Mouse (Mus musculus) MEL (cell line): ENCODE data around the gene Itgb2. TPM values are rescaled to one million over a fixed set of nuclear protein-coding genes. Genes with fewer than 3 reads are reported as not detected.
A peak's percentile ranks its signal among the peaks of the same experiment; 100 is the strongest.

Experiments used
- DNase-seq: peaks from one replicate; pipeline ENCODE4 v3.0.0; 2011; ENCODE audit warnings: low read depth, low spot score
- H3K27ac ChIP-seq: 2 replicates; pipeline ENCODE4 v1.5.1; 2012; ENCODE audit warnings: low read depth, mild to moderate bottlenecking, control low read depth, low read length, moderate library complexity; ENCODE audit not compliant: control insufficient read depth
- H3K27me3 ChIP-seq, 2 experiments: fragments of 150-350 bp in 1 of 2; sonication (generic) in 1 of 2; 2 replicates each; pipeline ENCODE4 v1.6.1; 2012; ENCODE audit warnings: low read length in 2 of 2, mild to moderate bottlenecking in 2 of 2, improper control_type of control experiment in 1 of 2, moderate library complexity in 1 of 2; ENCODE audit not compliant: insufficient read depth in 2 of 2, control insufficient read depth in 1 of 2
- H3K36me3 ChIP-seq, 2 experiments: 2 replicates each; pipeline ENCODE4 v1.6.1; 2012 to 2014; ENCODE audit warnings: low read length in 2 of 2, improper control_type of control experiment in 1 of 2, inconsistent platforms in 1 of 2, mild to moderate bottlenecking in 1 of 2; ENCODE audit not compliant: insufficient read depth in 2 of 2, control insufficient read depth in 1 of 2
- H3K4me1 ChIP-seq, 2 experiments: fragments of 150-350 bp in 1 of 2; sonication (generic) in 1 of 2; 2 replicates each; pipeline ENCODE4 v1.6.1; 2012; ENCODE audit warnings: low read length in 2 of 2, improper control_type of control experiment in 1 of 2, mild to moderate bottlenecking in 1 of 2; ENCODE audit not compliant: insufficient read depth in 2 of 2, control insufficient read depth in 1 of 2
- H3K4me3 ChIP-seq, 2 experiments: fragments of 150-350 bp in 1 of 2; sonication (generic) in 1 of 2; 2 replicates each; pipeline ENCODE4 v1.5.1; 2012; ENCODE audit warnings: low read depth in 2 of 2, low read length in 2 of 2, mild to moderate bottlenecking in 2 of 2, moderate library complexity in 2 of 2, control low read depth in 1 of 2, improper control_type of control experiment in 1 of 2; ENCODE audit not compliant: control insufficient read depth in 1 of 2, insufficient read depth in 1 of 2
- H3K79me2 ChIP-seq: 2 replicates; pipeline ENCODE4 v1.6.1; 2012; ENCODE audit warnings: mild to moderate bottlenecking, low read length, moderate library complexity; ENCODE audit not compliant: control insufficient read depth, poor library complexity, insufficient read depth
- H3K9ac ChIP-seq: 2 replicates; pipeline ENCODE4 v1.6.1; 2012; ENCODE audit warnings: low read depth, mild to moderate bottlenecking, control low read depth, low read length, moderate library complexity; ENCODE audit not compliant: control insufficient read depth, poor library complexity, severe bottlenecking
- H3K9me3 ChIP-seq: fragments of 150-350 bp; sonication (generic); replicated peaks from 2 replicates; pipeline ENCODE4 v1.6.1; 2012; ENCODE audit warnings: mild to moderate bottlenecking, low read length, improper control_type of control experiment, moderate library complexity; ENCODE audit not compliant: insufficient read depth
- CHD2 ChIP-seq: IDR thresholded peaks from 2 replicates; pipeline ENCODE4 v1.6.1; 2011; ENCODE audit warnings: low read length, improper control_type of control experiment
- CTCF ChIP-seq, 3 experiments: IDR thresholded peaks in 2 of 3; conservative IDR thresholded peaks in 1 of 3; 2 replicates each; pipeline ENCODE4 v1.5.1; 2011 to 2012; ENCODE audit warnings: low read length in 3 of 3, low read depth in 2 of 3, mild to moderate bottlenecking in 2 of 3, improper control_type of control experiment in 1 of 3, inconsistent platforms in 1 of 3, mixed read lengths in 1 of 3, moderate library complexity in 1 of 3; ENCODE audit not compliant: control insufficient read depth in 1 of 3, insufficient read depth in 1 of 3, poor library complexity in 1 of 3, severe bottlenecking in 1 of 3
- EP300 ChIP-seq, 2 experiments: IDR thresholded peaks; 2 replicates each; pipeline ENCODE4 v1.6.1; 2011; ENCODE audit warnings: improper control_type of control experiment in 2 of 2, low read length in 2 of 2, low read depth in 1 of 2, mild to moderate bottlenecking in 1 of 2
- ETS1 ChIP-seq: IDR thresholded peaks from 2 replicates; pipeline ENCODE4 v1.6.1; 2012; ENCODE audit warnings: low read depth, mild to moderate bottlenecking, inconsistent platforms, low read length, improper control_type of control experiment, moderate library complexity
- GABPA ChIP-seq: IDR thresholded peaks from 2 replicates; pipeline ENCODE4 v1.6.1; 2012; ENCODE audit warnings: low read depth, mild to moderate bottlenecking, inconsistent platforms, low read length, improper control_type of control experiment, moderate library complexity
- HCFC1 ChIP-seq: IDR thresholded peaks from 2 replicates; pipeline ENCODE4 v1.6.1; 2012; ENCODE audit warnings: low read depth, mild to moderate bottlenecking, inconsistent platforms, low read length, improper control_type of control experiment, moderate library complexity
- KAT2A ChIP-seq: conservative IDR thresholded peaks from 2 replicates; pipeline ENCODE4 v1.6.1; 2012; ENCODE audit warnings: low read depth, low read length, improper control_type of control experiment, inconsistent platforms
- MAX ChIP-seq: IDR thresholded peaks from 2 replicates; pipeline ENCODE4 v1.6.1; 2011; ENCODE audit warnings: low read length, improper control_type of control experiment
- MAZ ChIP-seq: IDR thresholded peaks from 2 replicates; pipeline ENCODE4 v1.6.1; 2012; ENCODE audit warnings: low read depth, mild to moderate bottlenecking, inconsistent platforms, low read length, improper control_type of control experiment
- MEF2A ChIP-seq: IDR thresholded peaks from 2 replicates; pipeline ENCODE4 v1.6.1; 2014; ENCODE audit warnings: low read depth, mild to moderate bottlenecking, inconsistent platforms, low read length, improper control_type of control experiment; ENCODE audit not compliant: poor library complexity, insufficient replicate concordance, severe bottlenecking; ENCODE audit errors: extremely low read depth
- MXI1 ChIP-seq: IDR thresholded peaks from 2 replicates; pipeline ENCODE4 v1.6.1; 2011; ENCODE audit warnings: mild to moderate bottlenecking, low read depth, low read length, improper control_type of control experiment
- MYB ChIP-seq: IDR thresholded peaks from 2 replicates; pipeline ENCODE4 v1.6.1; 2011; ENCODE audit warnings: mild to moderate bottlenecking, low read depth, low read length, improper control_type of control experiment
- MYC ChIP-seq: IDR thresholded peaks from 2 replicates; pipeline ENCODE4 v1.6.1; 2011; ENCODE audit warnings: low read depth, mild to moderate bottlenecking, low read length, improper control_type of control experiment, moderate library complexity
- NELFE ChIP-seq: IDR thresholded peaks from 2 replicates; pipeline ENCODE4 v1.6.1; 2011; ENCODE audit warnings: low read depth, low read length, improper control_type of control experiment
- POLR2A ChIP-seq, 2 experiments: IDR thresholded peaks; 2 replicates each; pipeline ENCODE4 v1.6.1; 2011 to 2012; ENCODE audit warnings: low read length in 2 of 2, mild to moderate bottlenecking in 2 of 2, control low read depth in 1 of 2, improper control_type of control experiment in 1 of 2, low read depth in 1 of 2, moderate library complexity in 1 of 2; ENCODE audit not compliant: control insufficient read depth in 1 of 2, insufficient read depth in 1 of 2, poor library complexity in 1 of 2
- POLR2AphosphoS2 ChIP-seq: IDR thresholded peaks from 2 replicates; pipeline ENCODE4 v1.6.1; 2011; ENCODE audit warnings: low read length, improper control_type of control experiment
- POLR2AphosphoS5 ChIP-seq: IDR thresholded peaks from 2 replicates; pipeline ENCODE4 v1.6.1; 2012; ENCODE audit warnings: low read depth, borderline replicate concordance, mild to moderate bottlenecking, inconsistent platforms, low read length, moderate library complexity, mixed read lengths
- RAD21 ChIP-seq: IDR thresholded peaks from 2 replicates; pipeline ENCODE4 v1.6.1; 2011; ENCODE audit warnings: mild to moderate bottlenecking, low read depth, low read length, improper control_type of control experiment
- RCOR1 ChIP-seq: IDR thresholded peaks from 2 replicates; pipeline ENCODE4 v1.6.1; 2012; ENCODE audit warnings: low read depth, mild to moderate bottlenecking, inconsistent platforms, low read length, improper control_type of control experiment
- SIN3A ChIP-seq: IDR thresholded peaks from 2 replicates; pipeline ENCODE4 v1.6.1; 2012; ENCODE audit warnings: low read length, improper control_type of control experiment, inconsistent platforms
- SMC3 ChIP-seq: IDR thresholded peaks from 2 replicates; pipeline ENCODE4 v1.6.1; 2011; ENCODE audit warnings: low read depth, low read length, improper control_type of control experiment
- TAL1 ChIP-seq: IDR thresholded peaks from 2 replicates; pipeline ENCODE4 v1.6.1; 2012; ENCODE audit warnings: mild to moderate bottlenecking, inconsistent platforms, low read length, moderate library complexity, mixed read lengths
- TBP ChIP-seq: IDR thresholded peaks from 2 replicates; pipeline ENCODE4 v1.8.0; 2011; ENCODE audit warnings: low read depth, low read length, improper control_type of control experiment
- TCF12 ChIP-seq: IDR thresholded peaks from 2 replicates; pipeline ENCODE4 v1.6.1; 2014; ENCODE audit warnings: low read depth, mild to moderate bottlenecking, inconsistent platforms, low read length, improper control_type of control experiment, moderate library complexity
- USF1 ChIP-seq: IDR thresholded peaks from 2 replicates; pipeline ENCODE4 v1.6.1; 2014; ENCODE audit warnings: low read depth, mild to moderate bottlenecking, inconsistent platforms, low read length, improper control_type of control experiment, moderate library complexity
- USF2 ChIP-seq, 2 experiments: IDR thresholded peaks; 2 replicates each; pipeline ENCODE4 v1.6.1; 2011 to 2012; ENCODE audit warnings: improper control_type of control experiment in 2 of 2, low read length in 2 of 2, borderline replicate concordance in 1 of 2, inconsistent platforms in 1 of 2, low read depth in 1 of 2, mild to moderate bottlenecking in 1 of 2; ENCODE audit not compliant: insufficient read depth in 1 of 2
- ZC3H11A ChIP-seq: IDR thresholded peaks from 2 replicates; pipeline ENCODE4 v1.6.1; 2012; ENCODE audit warnings: low read depth, mild to moderate bottlenecking, inconsistent platforms, low read length, improper control_type of control experiment
- ZNF384 ChIP-seq: IDR thresholded peaks from 2 replicates; pipeline ENCODE4 v1.6.1; 2012; ENCODE audit warnings: low read depth, mild to moderate bottlenecking, inconsistent platforms, low read length, improper control_type of control experiment
- polyA plus RNA-seq, 2 experiments: library from polyadenylated mRNA; stranded (reverse) in 1 of 2; unstranded in 1 of 2; fragments of >175 nt in 1 of 2; fragments of >200 nt in 1 of 2; gene quantifications; 2 replicates each; pipeline versions ENCODE4 v1.2.1 to v1.2.4; 2012; ENCODE audit warnings: low replicate concordance in 2 of 2, low read depth in 1 of 2; ENCODE audit not compliant: insufficient read length in 2 of 2, insufficient read depth in 1 of 2, missing spikeins in 1 of 2
- total RNA-seq: library from RNA; depleted of rRNA; stranded (reverse); fragments of 300-350 nt; gene quantifications from 2 replicates; pipeline ENCODE4 v1.2.3, GENCODE M21; 2012

Itgb2 gene
- total and polyA plus RNA-seq, 3 experiments = 36.9 to 45.8 TPM; not detected in 1

- H3K79me2 ChIP-seq = peaks cover 29% of the 10 kb centered on the region
- peaks cover 6 to 26% of the 10 kb centered on the region in 2 experiments; a peak in 3 of 4 replicates for H3K4me1 ChIP-seq
- H3K4me3 ChIP-seq = no peak overlapping the region
- no peaks in the 10 kb centered on the region for H3K9me3 ChIP-seq
- peak overlapping the region; percentile 76 for H3K27ac ChIP-seq
- no peak for TF ChIP-seq POLR2AphosphoS2
- no peak for TF ChIP-seq POLR2AphosphoS5
- no peak for TF ChIP-seq MEF2A
- TF ChIP-seq TAL1 = no peak
- no peak for TF ChIP-seq CHD2
- TF ChIP-seq POLR2A (IDR thresholded peaks at IDR 0.05; ENCODE audit: control insufficient read depth in 1 of 2, insufficient read depth in 1 of 2, low read depth in 1 of 2, low read length in 2 of 2, poor library complexity in 1 of 2) = no peak
- no peak for TF ChIP-seq SMC3
- no peak for TF ChIP-seq RAD21
- no peak for TF ChIP-seq MAZ
- no peak for TF ChIP-seq MYB
- TF ChIP-seq RCOR1 = no peak
- TF ChIP-seq NELFE = no peak; the same call in 1 of the 2 replicates
- no peak for TF ChIP-seq MXI1
- TF ChIP-seq GABPA = no peak
- no peak for TF ChIP-seq ZNF384
- peaks cover 2 to 21% of the 10 kb centered on the region in 2 experiments for H3K36me3 ChIP-seq
- no peak overlapping the region for H3K9ac ChIP-seq
- peak; percentile 64 for DNase-seq
- no peaks in the 10 kb centered on the region for H3K27me3 ChIP-seq
Observed at GRCm38 (mm10) chr10:77604958-77605357, 74.9 kb downstream of the Itgb2 start.

GRCm38 (mm10) chr10:77605368-77605767, 75.3 kb downstream of the Itgb2 start:
- no peak for TF ChIP-seq GABPA
- 0 out of 2 replicates have a peak, but pooled peaks have one; percentile 24 for TF ChIP-seq MAZ
- no peak for TF ChIP-seq TCF12
- TF ChIP-seq NELFE = no peak; the same call in 1 of the 2 replicates
- no peak for TF ChIP-seq USF2 (IDR thresholded peaks at IDR 0.05; ENCODE audit: borderline replicate concordance in 1 of 2, insufficient read depth in 1 of 2, low read depth in 1 of 2, low read length in 2 of 2)
- no peak for TF ChIP-seq ETS1
- no peak for TF ChIP-seq KAT2A
- TF ChIP-seq MXI1 = 0 out of 2 replicates have a peak, but pooled peaks have one; percentile 20
- no peak for TF ChIP-seq MAX
- peak; percentile 17 for TF ChIP-seq RAD21
- TF ChIP-seq TBP = no peak
- 0 out of 2 replicates have a peak, but pooled peaks have one; percentile 44 for TF ChIP-seq SIN3A
- TF ChIP-seq CTCF (IDR thresholded peaks at IDR 0.05 in 2 of 3, conservative IDR thresholded peaks at IDR 0.05 in 1 of 3; ENCODE audit: control insufficient read depth in 1 of 3, insufficient read depth in 1 of 3, low read depth in 2 of 3, low read length in 3 of 3, poor library complexity in 1 of 3, severe bottlenecking in 1 of 3) = peak; percentile 46 to 79 (median 73)
- no peak for TF ChIP-seq EP300 (IDR thresholded peaks at IDR 0.05; ENCODE audit: low read depth in 1 of 2, low read length in 2 of 2)
- no peak for TF ChIP-seq ZC3H11A
- TF ChIP-seq MYC = no peak; the same call in 1 of the 2 replicates
- TF ChIP-seq HCFC1 = no peak
- no peak for TF ChIP-seq POLR2AphosphoS5
- 0 out of 2 replicates have a peak, but pooled peaks have one; percentile 3 for TF ChIP-seq USF1
- peak; percentile 64 for TF ChIP-seq SMC3
- H3K4me1 ChIP-seq = peaks cover 6 to 26% of the 10 kb centered on the region in 2 experiments; a peak in 3 of 4 replicates

More at GRCm38 (mm10) chr10:77605368-77605767, 75.3 kb downstream of the Itgb2 start:
- H3K36me3 ChIP-seq = peaks cover 4 to 21% of the 10 kb centered on the region in 2 experiments
- peak; percentile 87 for DNase-seq
- H3K9ac ChIP-seq = peak overlapping the region; percentile 60
- H3K27me3 ChIP-seq = no peaks in the 10 kb centered on the region
- H3K4me3 ChIP-seq = peak overlapping the region; percentile 55 to 74
- peak overlapping the region; percentile 76 for H3K27ac ChIP-seq
- no peaks in the 10 kb centered on the region for H3K9me3 ChIP-seq
- peaks cover 29% of the 10 kb centered on the region for H3K79me2 ChIP-seq
